Mouse (Mus musculus) erythroblast, embryonic 14.5 days (primary cell): Measurements from ENCODE around the gene Bcs1l. TPM values are rescaled to one million over a fixed set of nuclear protein-coding genes. Genes with fewer than 3 reads are reported as not detected.

Experiments
- H3K27me3 ChIP-seq: 2 replicates; pipeline ENCODE4 v1.6.1; 2012; ENCODE audit warnings: inconsistent platforms; ENCODE audit not compliant: control insufficient read depth
- H3K36me3 ChIP-seq: 2 replicates; pipeline ENCODE4 v1.6.1; 2012; ENCODE audit warnings: mild to moderate bottlenecking, inconsistent platforms; ENCODE audit not compliant: control insufficient read depth
- H3K4me1 ChIP-seq: 2 replicates; pipeline ENCODE4 v1.6.1; 2012; ENCODE audit warnings: inconsistent platforms; ENCODE audit not compliant: control insufficient read depth
- H3K4me3 ChIP-seq: replicated peaks from 2 replicates; pipeline ENCODE3; 2012; ENCODE audit warnings: moderate library complexity, mild to moderate bottlenecking, inconsistent platforms
- H3K9me3 ChIP-seq: 2 replicates; pipeline ENCODE4 v1.6.1; 2012; ENCODE audit warnings: low read length, inconsistent platforms, mixed read lengths; ENCODE audit not compliant: control insufficient read depth
- GATA1 ChIP-seq: IDR thresholded peaks from 2 replicates; pipeline ENCODE4 v1.6.1; 2012; ENCODE audit warnings: low read length, inconsistent platforms, mixed read lengths
- TAL1 ChIP-seq: IDR thresholded peaks from 3 replicates; pipeline ENCODE4 v1.6.1; 2012; ENCODE audit warnings: low read length, inconsistent platforms, mixed read lengths
- polyA plus RNA-seq: library from polyadenylated mRNA; stranded (reverse); fragments of >175 nt; gene quantifications from 2 replicates; pipeline ENCODE4 v1.2.3, GENCODE M21; 2012

Gene Bcs1l
- 0.06 and 0.18 TPM in 2 replicates for polyA plus RNA-seq

GRCm38 (mm10) chr1:74587773-74588445 is at the start of gene Bcs1l, which contains the start of gene Zfp142:
Gene Bcs1l (plus strand): TSS chr1:74588289.
Gene Zfp142 (minus strand): TSS chr1:74588246.
- no peaks in the 10 kb centered on the region for H3K9me3 ChIP-seq
- H3K4me3 ChIP-seq, result peak within 1 kb of the TSS; percentile 67
- peaks cover 51% of the 10 kb centered on the region for H3K36me3 ChIP-seq
- TF ChIP-seq GATA1, result no peak
- peaks cover 48% of the 10 kb centered on the region for H3K4me1 ChIP-seq
- H3K27me3 ChIP-seq, result no peaks in the 10 kb centered on the region

DNA sequence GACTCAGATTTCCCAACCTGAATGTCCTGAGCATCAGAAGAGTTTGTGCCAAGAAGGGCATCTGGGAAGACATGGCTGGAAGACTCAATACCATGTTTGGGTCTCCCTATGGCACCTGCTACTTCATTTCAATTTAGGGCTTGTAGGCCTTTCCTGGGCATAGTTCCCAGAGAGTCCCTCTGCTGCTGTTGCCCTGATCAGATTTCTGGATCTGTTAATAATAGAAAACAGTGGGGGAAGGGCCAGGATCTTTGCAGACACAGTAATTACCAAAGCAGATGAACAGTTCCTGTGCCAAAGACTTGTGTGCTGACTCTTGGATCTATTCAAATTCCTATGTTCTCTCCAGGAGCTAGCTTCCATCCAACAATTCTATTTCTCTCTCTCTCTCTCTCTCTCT is 49.4 kb upstream of the Bcs1l start:
- Histone ChIP-seq H3K9me3 (no peaks in the 10 kb centered on the region), H3K36me3 (no peaks in the 10 kb centered on the region), H3K4me3 (no peak overlapping the region), H3K4me1 (no peaks in the 10 kb centered on the region), H3K27me3 (peaks cover 13% of the 10 kb centered on the region)
- no peak for TF ChIP-seq GATA1
- TF ChIP-seq TAL1, result no peak

GRCm38 (mm10) chr1:74542451-74542961 is 45.6 kb upstream of the Bcs1l start, which contains the start of gene Plcd4:
Gene Plcd4 (plus strand): TSS chr1:74542888.
- no peaks in the 10 kb centered on the region for H3K9me3 ChIP-seq
- TF ChIP-seq TAL1, result no peak
- no peak for TF ChIP-seq GATA1
- H3K4me1 ChIP-seq, result no peaks in the 10 kb centered on the region
- no peaks in the 10 kb centered on the region for H3K36me3 ChIP-seq
- peaks cover 22% of the 10 kb centered on the region for H3K27me3 ChIP-seq
- no peak within 1 kb of the TSS for H3K4me3 ChIP-seq

GRCm38 (mm10) chr1:74544184-74544583 is 43.9 kb upstream of the Bcs1l start, which contains the start of gene Usp37:
Gene Usp37 (minus strand): TSS chr1:74544284.
- TF ChIP-seq TAL1 (no peak), GATA1 (no peak)
- no peaks in the 10 kb centered on the region for H3K36me3 ChIP-seq
- no peak within 1 kb of the TSS for H3K4me3 ChIP-seq
- peaks cover 22% of the 10 kb centered on the region for H3K27me3 ChIP-seq
- H3K4me1 ChIP-seq, result no peaks in the 10 kb centered on the region
- no peaks in the 10 kb centered on the region for H3K9me3 ChIP-seq

GRCm38 (mm10) chr1:74559061-74559460 is 29.0 kb upstream of the Bcs1l start:
- H3K4me3 ChIP-seq, result no peak overlapping the region
- H3K9me3 ChIP-seq, result no peaks in the 10 kb centered on the region
- no peak for TF ChIP-seq GATA1
- TF ChIP-seq TAL1, result no peak
- H3K27me3 ChIP-seq, result no peaks in the 10 kb centered on the region; the same call in 1 of the 2 replicates
- no peaks in the 10 kb centered on the region for H3K36me3 ChIP-seq
- H3K4me1 ChIP-seq, result no peaks in the 10 kb centered on the region

GRCm38 (mm10) chr1:74565834-74566233 is 22.3 kb upstream of the Bcs1l start:
- no peak for TF ChIP-seq TAL1
- TF ChIP-seq GATA1, result no peak
- Histone ChIP-seq H3K4me3 (no peak overlapping the region), H3K36me3 (peaks cover 61% of the 10 kb centered on the region)

DNA sequence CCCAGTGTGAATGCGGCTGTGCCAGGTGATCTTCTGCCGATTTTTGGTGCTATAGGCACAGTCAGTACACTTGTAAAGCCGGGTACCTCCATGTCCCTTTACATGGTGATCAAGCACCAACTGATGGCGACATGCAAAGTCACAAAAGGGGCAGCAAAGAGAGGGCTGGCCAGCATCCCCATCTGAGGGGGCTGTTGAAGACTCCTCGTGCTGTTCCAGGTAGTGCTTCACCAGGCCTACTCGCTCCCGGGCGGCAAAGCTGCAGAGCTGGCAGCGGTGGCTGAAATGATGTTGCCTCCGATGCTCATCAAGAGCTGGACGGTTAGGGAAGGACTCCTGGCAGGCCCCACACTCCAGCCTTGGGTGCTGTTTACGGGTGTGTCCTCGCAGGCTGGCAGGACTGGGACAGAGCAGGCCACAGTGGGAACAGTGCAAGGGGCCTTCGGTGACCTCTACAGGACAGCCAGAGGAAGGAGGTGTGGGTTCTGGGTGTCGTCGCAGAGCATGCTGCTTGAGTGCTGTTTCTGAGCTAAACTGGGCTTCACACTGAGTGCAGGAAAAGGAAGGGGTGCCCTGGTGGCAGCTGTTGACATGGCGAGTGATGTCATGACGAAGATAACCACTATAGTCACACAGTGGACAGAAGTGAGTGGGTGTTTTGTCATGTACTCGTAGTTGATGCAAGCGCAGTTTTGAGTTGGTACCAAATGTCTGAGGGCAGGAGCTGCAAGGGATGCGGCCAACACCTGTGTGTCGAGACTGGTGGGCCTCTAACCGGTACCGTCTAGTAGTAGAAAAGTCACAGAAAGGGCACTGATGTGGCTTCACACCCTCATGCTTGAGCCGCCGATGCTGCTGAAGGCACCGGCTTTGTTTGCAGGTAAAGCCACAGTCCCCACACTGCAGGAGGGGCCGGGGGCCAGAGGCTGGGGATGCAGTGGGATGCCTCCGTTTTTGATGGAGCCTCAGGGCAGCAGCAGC is 18.1 kb upstream of the Bcs1l start:
- Histone ChIP-seq H3K9me3 (no peaks in the 10 kb centered on the region), H3K4me3 (no peak overlapping the region), H3K27me3 (no peaks in the 10 kb centered on the region), H3K4me1 (no peaks in the 10 kb centered on the region), H3K36me3 (peaks cover 96% of the 10 kb centered on the region)
- TF ChIP-seq GATA1 (no peak), TAL1 (no peak)

More at GRCm38 (mm10) chr1:74565834-74566233, 22.3 kb upstream of the Bcs1l start:
- H3K9me3 ChIP-seq, result no peaks in the 10 kb centered on the region
- no peaks in the 10 kb centered on the region for H3K4me1 ChIP-seq
- no peaks in the 10 kb centered on the region for H3K27me3 ChIP-seq

DNA sequence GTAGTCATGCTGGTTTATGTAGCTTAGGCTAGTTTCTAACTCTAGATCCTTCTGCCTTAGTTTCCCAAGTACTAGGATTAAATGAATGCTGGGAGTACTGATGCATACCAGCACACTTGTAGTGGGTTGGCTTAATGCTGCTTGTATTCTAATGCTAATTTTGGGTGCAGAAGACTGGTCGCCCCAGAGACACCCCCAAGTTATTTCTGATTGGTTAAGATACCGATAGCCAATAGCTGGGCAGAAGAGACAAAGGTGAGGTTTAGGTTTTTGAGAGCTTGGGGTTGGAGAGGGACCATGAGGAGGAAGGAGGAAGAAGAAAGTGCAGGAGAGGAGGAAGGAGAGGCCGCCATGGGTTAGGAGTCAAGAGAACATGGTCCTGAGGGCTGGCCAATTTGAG is 5.5 kb upstream of the Bcs1l start:
- H3K36me3 ChIP-seq, result peaks cover 64% of the 10 kb centered on the region
- H3K9me3 ChIP-seq, result no peaks in the 10 kb centered on the region
- H3K4me3 ChIP-seq, result no peak overlapping the region
- H3K4me1 ChIP-seq, result peaks cover 33% of the 10 kb centered on the region
- H3K27me3 ChIP-seq, result no peaks in the 10 kb centered on the region
- TF ChIP-seq GATA1, result no peak
- TF ChIP-seq TAL1, result no peak
